Mouse (Mus musculus) hindbrain, embryonic 11.5 days (tissue): Measurements from ENCODE around the gene Cldn24. TPM values are rescaled to one million over a fixed set of nuclear protein-coding genes. Genes with fewer than 3 reads are reported as not detected.
A peak's percentile ranks its signal among the peaks of the same experiment; 100 is the strongest.

Source experiments
- ATAC-seq: fragments of 200-750 bp; cut with Nextera tagmentation; 2 replicates; pipeline ENCODE4 v1.8.0; 2017; ENCODE audit warnings: mild to moderate bottlenecking, moderate TSS enrichment, moderate library complexity; ENCODE audit not compliant: low FRiP score
- DNase-seq: peaks from one replicate; pipeline ENCODE4 v3.0.0-alpha.2; 2015; ENCODE audit warnings: low spot score
- H3K27ac ChIP-seq: fragments of 300-500 bp; sonication (generic); 2 replicates; pipeline ENCODE4 v1.5.1; 2014; ENCODE audit warnings: mild to moderate bottlenecking, low read depth, low read length
- H3K27me3 ChIP-seq: fragments of 300-500 bp; sonication (generic); 2 replicates; pipeline ENCODE4 v1.6.1; 2014; ENCODE audit warnings: mild to moderate bottlenecking, low read length, moderate library complexity, mixed read lengths; ENCODE audit not compliant: control insufficient read depth, insufficient read depth
- H3K36me3 ChIP-seq: fragments of 300-500 bp; sonication (generic); 2 replicates; pipeline ENCODE4 v1.6.1; 2014; ENCODE audit warnings: mild to moderate bottlenecking, low read length, moderate library complexity, mixed read lengths; ENCODE audit not compliant: control insufficient read depth, insufficient read depth
- H3K4me1 ChIP-seq: fragments of 300-500 bp; sonication (generic); replicated peaks from 2 replicates; pipeline ENCODE4 v1.6.1; 2014; ENCODE audit warnings: low read length, mixed read lengths; ENCODE audit not compliant: control insufficient read depth, insufficient read depth
- H3K4me2 ChIP-seq: fragments of 300-500 bp; sonication (generic); replicated peaks from 2 replicates; pipeline ENCODE4 v1.6.1; 2014; ENCODE audit warnings: mild to moderate bottlenecking, low read depth, low read length
- H3K4me3 ChIP-seq: fragments of 300-500 bp; sonication (generic); 2 replicates; pipeline ENCODE4 v1.5.1; 2014; ENCODE audit warnings: low read depth, low read length
- H3K9ac ChIP-seq: fragments of 300-500 bp; sonication (generic); 2 replicates; pipeline ENCODE4 v1.6.1; 2014; ENCODE audit warnings: low read depth, low read length
- H3K9me3 ChIP-seq: fragments of 300-500 bp; sonication (generic); 2 replicates; pipeline ENCODE4 v1.6.1; 2016; ENCODE audit warnings: low read length; ENCODE audit not compliant: control insufficient read depth
- WGBS: fragments of 180-500 bp; shearing (Covaris S2); extraction: QIAGEN DNeasy Blood & Tissue Kit; methylation state at CpG from one replicate; pipeline ENCODE4 v1.1.7; 2014; 5-methylcytosine and 5-hydroxymethylcytosine counted together
- polyA plus RNA-seq: library from polyadenylated mRNA; unstranded; fragments of >200 nt; fragmentation: Nextera tagmentation; extraction: Ambion mirVana; gene quantifications from 2 replicates; pipeline ENCODE4 v1.2.1, GENCODE M21; 2014

Cldn24 gene
- polyA plus RNA-seq, 1 experiment from 2014 or later, result not detected

DNA sequence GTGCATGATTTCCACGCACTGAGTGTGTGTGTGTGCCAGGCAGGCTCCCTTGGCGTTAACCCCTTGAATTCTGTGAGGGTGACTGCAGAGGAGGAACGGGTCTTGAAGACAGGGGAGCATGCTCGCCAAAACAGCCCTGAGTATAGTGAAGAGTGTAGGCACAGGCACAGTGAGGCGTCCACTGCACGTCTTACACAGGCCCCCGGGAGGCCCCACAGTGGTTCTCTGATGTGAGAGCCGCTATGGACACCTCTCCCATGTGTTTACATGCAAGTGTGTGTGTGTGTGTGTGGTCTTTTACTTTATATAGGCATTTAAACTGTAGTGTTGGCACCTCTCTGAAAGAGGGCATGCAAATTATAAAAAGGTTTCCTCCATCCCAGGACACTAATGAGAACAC is 44.6 kb downstream of the Cldn24 start:
- whole genome bisulfite sequencing, result 89% methylated on average over 8 of the region's 8 CpGs
- no peaks in the 10 kb centered on the region for H3K36me3 ChIP-seq
- no peak for ATAC-seq

DNA sequence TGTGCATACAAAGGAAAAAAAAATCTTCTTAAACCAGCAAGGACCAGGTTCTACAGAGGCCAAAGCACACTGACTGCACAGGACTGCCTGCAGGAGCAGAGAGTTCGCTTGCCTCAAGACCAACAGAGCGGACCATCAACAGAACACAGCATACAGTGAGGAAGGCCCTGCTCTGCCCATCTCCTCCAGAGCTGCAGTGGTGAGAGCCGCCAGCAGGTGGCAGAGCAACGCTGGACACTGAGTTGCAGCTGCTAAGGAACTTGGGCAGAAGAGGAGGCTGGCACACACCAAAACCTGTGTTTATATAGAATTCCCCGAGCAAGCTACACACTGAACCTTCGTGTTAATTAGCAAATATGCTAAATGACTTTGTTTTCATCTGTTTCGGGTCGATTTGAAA is 45.1 kb downstream of the Cldn24 start:
- Histone ChIP-seq H3K27me3 (no peaks in the 10 kb centered on the region), H3K27ac (no peak overlapping the region), H3K9ac (no peak overlapping the region), H3K9me3 (no peaks in the 10 kb centered on the region), H3K4me1 (no peaks in the 10 kb centered on the region), H3K36me3 (no peaks in the 10 kb centered on the region), H3K4me3 (no peak overlapping the region), H3K4me2 (no peak overlapping the region)
- 27% methylated on average over 8 of the region's 8 CpGs for WGBS
- peak; percentile 90 for DNase-seq
- peak; percentile 47; the same call in 1 of the 2 replicates for ATAC-seq

More for the DNA sequence above, 44.6 kb downstream of the Cldn24 start:
- Histone ChIP-seq H3K27ac (no peak overlapping the region), H3K4me3 (no peak overlapping the region), H3K4me1 (no peaks in the 10 kb centered on the region), H3K9me3 (no peaks in the 10 kb centered on the region), H3K9ac (no peak overlapping the region), H3K27me3 (no peaks in the 10 kb centered on the region), H3K4me2 (no peak overlapping the region)
- DNase-seq, result no peak

Other genes with a start within 250 kb of the Cldn24 start
- 13.2 and 13.3 TPM in 2 replicates for gene Ing2, start 146.6 kb upstream of the Cldn24 start, polyA plus RNA-seq
- gene Cdkn2aip, start 108.2 kb upstream of the Cldn24 start, polyA plus RNA-seq, result 46.3 and 50.8 TPM in 2 replicates
- not detected in 2 replicates for gene Cldn22, start 2.3 kb downstream of the Cldn24 start, polyA plus RNA-seq
- 8.6 and 10.0 TPM in 2 replicates for gene Wwc2, start 168.8 kb downstream of the Cldn24 start, polyA plus RNA-seq